Mouse (Mus musculus) gonadal fat pad, adult 2 months (tissue): ENCODE results near the gene Stk10. TPM values are rescaled to one million over a fixed set of nuclear protein-coding genes. Genes with fewer than 3 reads are reported as not detected.

Source experiments
- DNase-seq: peaks from one replicate; pipeline ENCODE4 v3.0.0-alpha.2; 2012; ENCODE audit warnings: low read depth
- polyA plus RNA-seq: library from polyadenylated mRNA; depleted of rRNA; stranded (reverse); fragments of >200 nt; gene quantifications from 2 replicates; pipeline ENCODE4 v1.2.3, GENCODE M21; 2012

Gene Stk10
- polyA plus RNA-seq, 1 experiment, result 8.3 TPM

DNA sequence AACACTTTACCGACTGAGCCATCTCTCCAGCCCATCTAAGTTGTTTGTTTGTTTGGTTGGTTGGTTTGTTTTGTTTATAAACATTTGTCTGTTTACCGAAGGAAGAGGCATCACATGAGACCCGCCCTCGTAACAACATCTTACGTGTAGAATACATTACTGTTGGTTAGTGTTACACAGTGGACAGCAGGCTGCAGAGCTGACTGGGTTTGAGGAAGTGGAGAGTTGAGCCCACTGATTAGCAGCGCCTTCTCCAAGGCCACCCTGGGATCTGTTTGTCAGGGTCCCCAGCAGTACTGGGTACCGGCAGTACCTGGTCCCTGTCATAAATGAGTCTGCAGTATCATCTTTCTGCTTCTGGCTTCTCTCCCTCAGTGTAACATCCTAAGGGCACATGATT, 35.0 kb downstream of the Stk10 start:
- DNase-seq, result no peak

DNA sequence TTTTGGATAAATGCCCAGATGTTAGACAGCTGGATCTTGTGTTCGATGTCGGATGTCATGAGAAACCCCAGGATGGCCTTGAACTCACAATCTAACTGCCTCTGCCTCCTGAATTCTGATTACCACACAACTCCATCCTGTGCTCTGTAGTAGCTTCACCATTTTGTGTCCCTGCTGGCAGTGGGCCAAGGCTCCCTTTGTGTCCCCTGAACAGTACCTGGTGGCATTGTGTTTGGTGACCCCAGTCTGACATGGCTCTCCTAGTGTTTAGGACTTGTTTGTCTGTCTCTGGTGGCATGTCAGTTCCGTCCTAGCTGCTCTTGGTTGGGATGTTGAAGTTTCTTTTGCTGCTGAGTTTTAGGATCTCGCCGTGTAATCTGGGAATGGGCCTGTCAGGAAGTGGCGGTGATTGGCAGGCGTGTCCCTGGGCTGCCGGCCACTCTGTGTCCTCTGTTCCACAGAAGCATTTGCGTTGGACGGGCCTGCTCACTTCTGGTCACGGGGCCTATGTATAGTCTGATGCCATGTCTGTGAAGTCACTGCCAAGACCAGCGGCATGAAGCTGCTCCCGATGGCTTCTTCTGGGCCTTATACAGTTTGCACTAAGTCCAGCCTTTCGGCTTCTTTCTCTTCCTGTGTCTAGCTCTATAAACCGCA, 35.7 kb downstream of the Stk10 start:
- DNase-seq, result no peak

DNA sequence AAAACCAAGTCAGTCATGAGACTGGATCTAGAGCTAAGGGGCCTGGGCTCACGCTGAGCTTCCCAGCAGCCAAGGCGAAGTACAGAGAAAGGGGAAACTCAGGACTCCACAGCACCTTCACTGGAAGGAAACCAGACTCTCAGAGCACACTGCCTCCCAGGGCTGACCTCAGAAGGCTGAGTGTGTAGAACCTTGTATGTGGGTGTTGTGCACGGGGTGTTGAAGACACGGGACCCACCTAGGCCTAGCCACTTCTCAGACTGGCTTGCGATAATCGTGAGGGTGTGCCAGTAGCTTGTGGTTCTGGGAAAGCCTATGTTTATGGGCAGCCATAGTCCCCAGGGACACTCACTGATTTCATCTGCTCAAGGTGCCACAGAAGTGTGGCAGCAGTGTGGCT, 38.0 kb downstream of the Stk10 start:
- DNase-seq, result no peak

DNA sequence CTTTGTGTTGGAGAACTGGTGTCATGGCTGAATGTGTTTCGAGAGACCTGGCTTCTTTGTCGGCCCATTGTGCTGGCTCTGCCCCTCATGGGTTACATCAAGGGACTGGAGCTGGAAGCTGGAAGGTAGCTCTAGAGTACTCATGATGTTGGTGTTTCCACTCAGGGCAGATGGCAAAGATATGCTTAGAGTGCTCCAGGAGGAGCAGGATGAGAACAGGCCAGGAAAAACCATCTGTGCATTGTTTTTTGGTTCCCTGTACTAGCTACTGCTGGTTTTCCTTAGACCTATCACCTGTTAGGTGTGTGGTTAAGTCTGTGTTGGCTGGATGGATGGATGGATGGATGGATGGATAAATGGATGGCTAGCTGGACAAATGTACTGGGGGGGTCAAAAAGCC, 40.6 kb downstream of the Stk10 start:
- no peak for DNase-seq

- no peak for DNase-seq
Observed at GRCm38 (mm10) chr11:32575964-32576759, 43.1 kb downstream of the Stk10 start.

DNA sequence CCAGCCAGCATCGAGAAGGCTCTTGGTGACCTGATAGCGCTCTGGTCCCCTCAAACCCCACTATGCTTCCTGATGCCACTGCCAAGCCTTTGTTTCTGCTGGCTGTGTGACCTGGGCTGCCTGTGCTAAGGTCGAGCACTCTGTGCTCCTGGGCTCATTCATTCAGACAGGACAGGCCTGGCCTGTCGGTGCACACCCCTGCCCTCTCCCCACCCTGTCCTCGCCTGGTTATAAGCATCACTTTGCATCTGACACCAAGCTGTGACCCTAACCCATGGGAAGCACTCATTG, 43.6 kb downstream of the Stk10 start:
- DNase-seq, result no peak

DNA sequence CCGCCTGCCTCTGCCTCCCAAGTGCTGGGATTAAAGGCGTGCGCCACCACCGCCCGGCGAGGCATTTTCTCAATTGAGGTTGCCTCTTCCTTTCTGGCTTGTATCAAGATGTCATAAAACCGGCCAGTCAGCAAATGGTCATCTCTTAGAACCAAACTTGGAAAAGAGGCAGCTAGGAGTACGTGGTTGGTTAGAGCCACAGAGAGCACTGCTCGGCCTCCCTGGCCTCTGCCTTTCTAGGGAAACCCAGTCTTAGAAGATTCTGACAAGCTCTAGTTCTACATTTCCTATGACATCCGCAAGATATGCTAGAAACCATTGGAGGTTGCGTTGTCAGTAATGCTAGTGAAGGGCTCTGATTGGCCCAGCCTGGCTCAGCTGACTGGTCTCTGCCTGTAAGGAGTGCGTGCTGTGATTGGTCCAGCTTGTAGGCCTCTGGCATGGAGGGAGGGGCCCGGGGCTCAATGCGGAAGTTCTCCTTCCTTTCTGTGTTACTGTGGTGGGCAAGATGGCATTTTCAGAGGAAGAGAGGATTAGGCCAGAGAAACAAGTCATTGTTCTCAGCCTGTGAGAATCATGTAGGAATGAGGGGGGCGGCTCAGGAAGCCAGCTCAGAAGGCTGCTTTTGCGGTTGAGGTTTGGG, 47.3 kb downstream of the Stk10 start:
- DNase-seq, result no peak

DNA sequence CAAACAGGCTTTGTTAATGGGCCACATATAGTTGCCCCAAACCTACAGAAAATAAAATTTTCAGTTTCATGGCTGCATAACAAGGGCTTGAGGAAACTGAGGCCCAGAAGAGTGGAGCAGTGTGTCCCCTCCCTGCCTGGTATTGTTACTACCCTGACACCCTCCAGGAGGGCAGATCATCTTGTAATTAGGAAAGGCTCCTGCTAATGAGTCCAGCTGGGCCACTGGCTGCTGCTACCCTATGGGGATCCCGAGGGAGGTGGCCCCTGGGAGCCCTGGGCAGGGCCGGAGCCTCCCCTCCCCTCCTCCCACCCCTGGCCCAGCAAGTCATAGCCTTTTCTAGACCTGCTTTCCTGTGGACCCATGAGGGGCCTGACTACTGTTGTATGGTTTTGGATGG, 47.9 kb downstream of the Stk10 start:
- no peak for DNase-seq

DNA sequence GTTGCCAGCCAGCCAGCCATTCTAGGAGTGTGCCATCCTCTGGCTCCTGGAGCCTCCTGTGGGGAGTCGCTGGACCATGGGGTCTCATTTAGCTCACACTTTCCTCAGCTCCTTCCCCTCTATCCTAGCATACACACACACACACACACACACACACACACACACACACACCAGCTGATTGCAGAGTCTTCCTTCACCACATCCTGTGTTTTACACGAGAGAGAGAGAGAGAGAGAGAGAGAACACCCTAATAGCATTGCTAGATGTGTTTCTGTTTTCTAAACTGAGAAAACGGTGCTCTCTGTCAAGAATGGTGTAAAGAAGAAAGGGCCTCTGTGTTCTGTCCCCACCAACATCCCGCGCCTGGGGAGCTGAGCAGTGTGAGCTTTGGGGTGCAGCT, 49.7 kb downstream of the Stk10 start:
- DNase-seq, result no peak

GRCm38 (mm10) chr11:32585996-32586395, 52.9 kb downstream of the Stk10 start:
- no peak for DNase-seq

DNA sequence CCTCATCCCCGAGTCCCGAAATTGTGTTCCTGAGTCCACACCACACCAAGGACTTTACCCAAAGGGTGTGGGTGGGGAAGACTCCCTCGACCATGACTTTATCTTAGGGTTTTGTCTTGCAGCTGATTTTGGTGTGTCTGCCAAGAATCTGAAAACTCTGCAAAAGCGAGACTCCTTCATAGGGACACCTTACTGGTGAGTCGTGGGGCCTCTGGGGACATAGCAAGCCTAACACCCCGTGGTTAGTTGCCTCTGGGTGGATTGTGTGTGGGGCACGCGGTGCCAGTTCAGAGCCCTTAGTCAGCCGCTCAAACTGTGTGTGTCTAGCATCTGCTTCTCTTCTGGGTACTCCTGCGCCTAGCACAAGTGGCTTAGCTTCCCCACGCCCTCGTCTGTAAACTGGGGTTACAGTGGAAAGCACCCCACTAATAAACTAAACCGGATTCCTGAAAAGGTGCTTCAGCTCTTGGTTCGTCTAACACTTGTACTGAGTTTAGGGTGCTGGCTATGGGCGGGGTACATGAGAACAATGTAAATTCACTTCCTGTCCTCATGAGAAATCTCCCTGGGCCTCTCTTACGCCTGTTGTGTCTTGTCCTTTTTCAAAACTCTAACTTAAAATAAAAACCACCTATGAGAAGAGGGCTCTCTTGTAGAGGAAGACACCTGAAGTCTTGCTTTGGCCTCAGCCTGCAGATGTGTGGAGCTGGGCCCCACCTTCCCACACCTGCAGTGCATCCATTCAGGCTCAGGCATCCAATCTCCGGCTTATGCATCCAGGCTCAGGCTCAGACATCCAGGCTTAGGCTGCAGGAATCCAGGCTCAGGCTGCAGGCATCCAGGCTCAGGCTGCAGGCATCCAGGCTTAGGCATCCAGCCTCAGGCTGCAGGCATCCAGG, 54.3 kb downstream of the Stk10 start:
- DNase-seq, result no peak

DNA sequence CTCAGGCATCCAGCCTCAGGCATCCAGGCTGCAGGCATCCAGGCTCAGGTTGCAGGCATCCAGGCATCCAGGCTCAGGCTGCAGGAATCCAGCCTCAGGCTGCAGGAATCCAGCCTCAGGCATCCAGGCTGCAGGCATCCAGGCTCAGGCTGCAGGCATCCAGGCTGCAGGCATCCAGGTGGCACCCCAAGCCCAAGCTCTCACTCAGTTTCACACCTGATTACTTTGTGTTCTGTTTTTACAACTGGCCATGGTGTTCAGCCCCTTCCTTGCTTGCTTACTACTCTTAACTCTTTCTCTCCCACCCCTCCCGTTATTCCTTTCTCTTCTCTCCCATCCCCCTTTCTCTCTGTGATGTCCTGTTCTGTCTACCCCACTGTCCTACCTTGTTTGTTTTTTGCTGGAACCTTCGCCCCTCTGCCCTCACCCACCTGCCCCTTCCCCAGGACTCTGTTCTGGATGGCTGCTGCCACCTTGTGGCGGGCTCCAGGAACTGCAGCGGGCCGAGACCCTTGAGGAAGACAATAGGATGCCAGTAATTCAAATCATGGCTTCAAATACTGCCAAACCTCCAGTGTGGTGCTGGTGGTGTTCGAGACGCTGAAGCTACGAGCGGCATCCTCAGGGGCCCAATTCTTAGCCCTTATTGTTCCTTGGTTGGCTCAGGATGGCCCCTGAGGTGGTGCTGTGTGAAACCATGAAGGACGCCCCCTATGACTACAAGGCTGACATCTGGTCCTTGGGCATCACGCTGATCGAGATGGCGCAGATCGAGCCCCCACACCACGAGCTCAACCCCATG, 55.2 kb downstream of the Stk10 start:
- no peak for DNase-seq

- DNase-seq, result no peak
Observed at GRCm38 (mm10) chr11:32588892-32589172, 55.7 kb downstream of the Stk10 start.

DNA sequence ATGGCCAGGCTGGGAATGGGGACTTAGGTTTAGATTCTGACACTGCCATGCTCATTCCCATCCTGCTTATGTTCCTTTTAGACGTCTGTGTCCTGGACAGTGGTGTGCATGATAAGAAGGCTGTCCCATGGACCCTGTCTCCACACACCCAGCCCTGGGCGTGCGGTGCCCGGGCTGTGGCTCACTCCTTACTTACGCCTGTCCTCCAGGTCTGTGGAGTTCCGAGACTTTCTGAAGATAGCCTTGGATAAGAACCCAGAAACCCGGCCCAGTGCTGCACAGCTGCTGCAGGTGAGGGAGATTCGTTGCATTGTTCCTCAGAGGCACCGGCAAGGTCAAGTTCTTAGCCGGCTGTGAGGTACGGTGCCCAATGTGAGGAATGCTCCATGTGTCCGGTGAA, 56.1 kb downstream of the Stk10 start:
- no peak for DNase-seq

- no peak for DNase-seq
Observed at GRCm38 (mm10) chr11:32589791-32590190, 56.7 kb downstream of the Stk10 start.

- DNase-seq, result no peak
Observed at GRCm38 (mm10) chr11:32590205-32590604, 57.1 kb downstream of the Stk10 start.

DNA sequence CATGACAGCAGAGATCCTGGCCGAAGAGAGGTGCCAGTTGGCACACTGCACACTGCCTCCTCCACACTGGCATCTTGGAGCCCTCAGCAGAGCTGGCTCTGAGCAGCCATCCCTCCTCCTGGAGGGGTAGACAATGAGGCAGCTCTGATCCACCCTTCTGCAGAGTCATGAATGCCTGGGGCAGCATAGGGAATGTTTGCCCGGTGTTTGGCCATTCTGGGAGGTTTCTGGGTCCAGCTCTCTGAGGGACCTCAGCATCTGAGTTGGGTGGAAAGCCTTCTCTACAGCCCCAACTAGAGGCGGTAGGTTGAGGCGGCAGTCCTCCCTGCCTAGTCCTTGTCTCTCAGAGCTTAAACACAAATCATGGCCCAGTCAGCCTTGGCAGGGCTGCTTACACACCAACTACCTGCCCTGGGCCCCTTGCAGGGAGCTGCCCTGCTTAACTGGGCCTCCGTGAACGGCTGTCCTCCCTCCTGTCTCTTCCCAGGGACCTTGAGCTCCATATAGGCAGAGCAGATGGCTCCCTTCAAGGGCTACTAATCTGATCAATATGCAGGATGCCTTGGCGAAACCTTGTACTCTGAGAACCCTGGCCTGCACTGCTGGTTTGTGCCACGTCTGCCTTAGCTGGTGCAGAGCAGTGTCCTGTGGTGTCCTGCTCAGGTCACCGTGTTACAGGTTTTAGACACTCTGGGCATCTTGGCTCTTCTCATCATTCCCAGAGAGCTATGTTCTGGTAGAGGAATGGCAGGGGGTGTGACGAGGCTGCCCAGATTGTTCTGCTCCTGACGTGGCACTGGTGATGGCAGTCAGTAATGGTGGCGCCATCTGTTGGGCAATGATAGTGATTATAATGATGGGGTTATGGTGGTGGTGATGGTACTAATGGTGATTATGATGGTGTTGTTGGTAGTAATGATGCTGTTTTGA, 59.1 kb downstream of the Stk10 start:
- DNase-seq, result no peak

- no peak for DNase-seq
Observed at GRCm38 (mm10) chr11:32593081-32593480, 60.0 kb downstream of the Stk10 start.

DNA sequence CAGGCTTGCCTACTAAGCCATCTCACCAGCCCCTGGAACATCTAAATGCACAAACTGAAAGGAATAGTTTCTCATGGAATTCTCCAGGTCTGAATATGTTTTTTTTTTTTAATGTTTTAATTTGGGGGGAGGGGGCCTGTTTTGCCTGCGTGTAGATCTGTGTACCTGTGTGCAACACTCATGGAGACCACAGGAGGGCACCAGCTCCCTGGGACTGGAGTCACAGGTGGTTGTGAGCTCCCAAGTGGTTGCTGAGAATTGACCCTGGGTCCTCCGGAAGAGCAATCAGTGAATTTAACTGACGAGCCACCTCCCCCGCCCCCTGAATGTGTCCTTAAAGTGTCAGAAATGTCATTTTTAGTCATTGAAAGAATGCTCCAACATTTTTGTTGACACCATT, 61.0 kb downstream of the Stk10 start:
- no peak for DNase-seq

GRCm38 (mm10) chr11:32600371-32600770, 67.3 kb downstream of the Stk10 start:
- DNase-seq, result no peak
